Mouse (Mus musculus): ENCODE measurements around the gene Gpr4.

DNA sequence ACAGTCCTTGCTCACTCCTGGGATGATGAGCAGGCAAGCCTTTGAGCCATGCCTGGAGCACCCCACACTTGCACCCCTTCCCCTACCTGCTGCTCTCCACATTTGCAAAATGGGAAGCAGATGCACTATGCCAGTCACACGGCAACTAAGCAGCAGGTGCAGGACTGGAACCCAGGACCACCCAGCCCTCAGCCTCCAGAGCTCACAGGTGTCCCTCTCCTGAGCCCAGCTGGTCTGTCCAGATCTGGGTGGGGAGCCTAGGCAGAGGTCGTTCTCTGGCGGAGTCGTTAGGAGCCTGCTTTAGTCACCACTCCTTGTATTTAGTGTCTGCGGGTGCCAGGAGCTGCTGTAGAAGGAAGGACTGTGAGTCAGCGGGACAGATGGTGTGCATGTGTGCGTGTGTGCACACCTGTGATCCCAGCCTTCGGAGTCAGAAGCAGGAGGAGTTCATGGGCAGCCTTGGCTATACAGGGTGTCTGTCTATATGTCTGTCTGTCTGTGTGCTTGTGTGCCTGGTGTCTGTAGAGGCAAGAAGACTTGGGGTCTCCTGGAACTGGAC, 28.6 kb downstream of the Gpr4 start:
- TF ChIP-seq CTCF (IDR thresholded peaks at IDR 0.05; ENCODE audit: extremely low read depth, insufficient read depth, insufficient read length, insufficient replicate concordance) (no peak), POLR2A (IDR thresholded peaks at IDR 0.05; ENCODE audit: low read depth, low read length) (no peak)

All from spleen, adult 2 months (tissue).